Mouse (Mus musculus) MEL (cell line): ENCODE measurements around the gene Suclg2.

Source experiments
- CTCF ChIP-seq, 3 experiments: IDR thresholded peaks in 2 of 3; conservative IDR thresholded peaks in 1 of 3; 2 replicates each; pipeline ENCODE4 v1.5.1; 2011 to 2012; ENCODE audit warnings: low read length in 3 of 3, low read depth in 2 of 3, mild to moderate bottlenecking in 2 of 3, improper control_type of control experiment in 1 of 3, inconsistent platforms in 1 of 3, mixed read lengths in 1 of 3, moderate library complexity in 1 of 3; ENCODE audit not compliant: control insufficient read depth in 1 of 3, insufficient read depth in 1 of 3, poor library complexity in 1 of 3, severe bottlenecking in 1 of 3
- E2F4 ChIP-seq: IDR thresholded peaks from 2 replicates; pipeline ENCODE4 v1.6.1; 2011; ENCODE audit warnings: low read depth, low read length, improper control_type of control experiment, borderline replicate concordance
- HCFC1 ChIP-seq: IDR thresholded peaks from 2 replicates; pipeline ENCODE4 v1.6.1; 2012; ENCODE audit warnings: low read depth, mild to moderate bottlenecking, inconsistent platforms, low read length, improper control_type of control experiment, moderate library complexity
- MAFK ChIP-seq: IDR thresholded peaks from 2 replicates; pipeline ENCODE4 v1.6.1; 2011; ENCODE audit warnings: low read depth, mild to moderate bottlenecking, low read length, improper control_type of control experiment, borderline replicate concordance
- POLR2A ChIP-seq, 2 experiments: IDR thresholded peaks; 2 replicates each; pipeline ENCODE4 v1.6.1; 2011 to 2012; ENCODE audit warnings: low read length in 2 of 2, mild to moderate bottlenecking in 2 of 2, control low read depth in 1 of 2, improper control_type of control experiment in 1 of 2, low read depth in 1 of 2, moderate library complexity in 1 of 2; ENCODE audit not compliant: control insufficient read depth in 1 of 2, insufficient read depth in 1 of 2, poor library complexity in 1 of 2
- RCOR1 ChIP-seq: IDR thresholded peaks from 2 replicates; pipeline ENCODE4 v1.6.1; 2012; ENCODE audit warnings: low read depth, mild to moderate bottlenecking, inconsistent platforms, low read length, improper control_type of control experiment
- TAL1 ChIP-seq: IDR thresholded peaks from 2 replicates; pipeline ENCODE4 v1.6.1; 2012; ENCODE audit warnings: mild to moderate bottlenecking, inconsistent platforms, low read length, moderate library complexity, mixed read lengths
- ZMIZ1 ChIP-seq: IDR thresholded peaks from 2 replicates; pipeline ENCODE4 v1.6.1; 2012; ENCODE audit warnings: low read depth, mild to moderate bottlenecking, inconsistent platforms, low read length, improper control_type of control experiment, moderate library complexity

- TF ChIP-seq MAFK (no peak), POLR2A (IDR thresholded peaks at IDR 0.05; ENCODE audit: control insufficient read depth in 1 of 2, insufficient read depth in 1 of 2, low read depth in 1 of 2, low read length in 2 of 2, poor library complexity in 1 of 2) (no peak), ZMIZ1 (no peak), HCFC1 (no peak), RCOR1 (no peak), CTCF (IDR thresholded peaks at IDR 0.05 in 2 of 3, conservative IDR thresholded peaks at IDR 0.05 in 1 of 3; ENCODE audit: control insufficient read depth in 1 of 3, insufficient read depth in 1 of 3, low read depth in 2 of 3, low read length in 3 of 3, poor library complexity in 1 of 3, severe bottlenecking in 1 of 3) (no peak), E2F4 (no peak), TAL1 (no peak)
These were observed 6.5 kb downstream of the Suclg2 start for GRCm38 (mm10) chr6:95712081-95712480.
